Mouse (Mus musculus) midbrain, embryonic 11.5 days (tissue): ENCODE results near the gene Mfsd11. TPM values are rescaled to one million over a fixed set of nuclear protein-coding genes. Genes with fewer than 3 reads are reported as not detected.

Experiments
- ATAC-seq: fragments of 200-750 bp; cut with Nextera tagmentation; 2 replicates; pipeline ENCODE4 v1.8.0; 2017; ENCODE audit warnings: moderate TSS enrichment, moderate library complexity; ENCODE audit not compliant: low FRiP score
- DNase-seq: peaks from one replicate; pipeline ENCODE4 v3.0.0; 2015; ENCODE audit warnings: low spot score; ENCODE audit errors: missing footprints
- H3K27ac ChIP-seq: fragments of 300-500 bp; sonication (generic); 2 replicates; pipeline ENCODE4 v1.5.1; 2014; ENCODE audit warnings: low read depth, low read length
- H3K27me3 ChIP-seq: fragments of 300-500 bp; sonication (generic); 2 replicates; pipeline ENCODE4 v1.6.1; 2014; ENCODE audit warnings: mild to moderate bottlenecking, low read length, moderate library complexity, mixed read lengths; ENCODE audit not compliant: control insufficient read depth, insufficient read depth
- H3K36me3 ChIP-seq: fragments of 300-500 bp; sonication (generic); 2 replicates; pipeline ENCODE4 v1.6.1; 2014; ENCODE audit warnings: mild to moderate bottlenecking, low read length, moderate library complexity, mixed read lengths; ENCODE audit not compliant: control insufficient read depth, insufficient read depth
- H3K4me1 ChIP-seq: fragments of 300-500 bp; sonication (generic); 2 replicates; pipeline ENCODE4 v1.6.1; 2014; ENCODE audit warnings: low read length; ENCODE audit not compliant: control insufficient read depth, insufficient read depth
- H3K4me2 ChIP-seq: fragments of 300-500 bp; sonication (generic); 2 replicates; pipeline ENCODE4 v1.6.1; 2014; ENCODE audit warnings: mild to moderate bottlenecking, moderate library complexity
- H3K4me3 ChIP-seq: fragments of 300-500 bp; sonication (generic); 2 replicates; pipeline ENCODE4 v1.5.1; 2014; ENCODE audit warnings: low read depth, low read length
- H3K9ac ChIP-seq: fragments of 300-500 bp; sonication (generic); 2 replicates; pipeline ENCODE4 v1.6.1; 2014; ENCODE audit warnings: low read length
- H3K9me3 ChIP-seq: fragments of 300-500 bp; sonication (generic); 2 replicates; pipeline ENCODE4 v1.6.1; 2016; ENCODE audit warnings: low read length; ENCODE audit not compliant: control insufficient read depth
- WGBS: fragments of 180-500 bp; shearing (Covaris S2); extraction: QIAGEN DNeasy Blood & Tissue Kit; methylation state at CpG from one replicate; pipeline ENCODE4 v1.1.7; 2014; 5-methylcytosine and 5-hydroxymethylcytosine counted together
- polyA plus RNA-seq: library from polyadenylated mRNA; unstranded; fragments of >200 nt; fragmentation: Nextera tagmentation; extraction: Ambion mirVana; gene quantifications from 2 replicates; pipeline ENCODE4 v1.2.1, GENCODE M21; 2014

Gene Mfsd11
- polyA plus RNA-seq, 1 experiment from 2014 or later: 30.3 TPM

- Histone ChIP-seq H3K27ac (no peak overlapping the region), H3K4me3 (no peak overlapping the region), H3K36me3 (peaks cover 5% of the 10 kb centered on the region), H3K9me3 (no peaks in the 10 kb centered on the region), H3K4me1 (no peaks in the 10 kb centered on the region), H3K27me3 (no peaks in the 10 kb centered on the region), H3K9ac (no peak overlapping the region), H3K4me2 (no peak overlapping the region)
- no peak for ATAC-seq
- DNase-seq: no peak
- 83% methylated on average over 12 of the region's 12 CpGs for WGBS
Observed at GRCm38 (mm10) chr11:116865945-116866585, 13.8 kb downstream of the Mfsd11 start.

DNA sequence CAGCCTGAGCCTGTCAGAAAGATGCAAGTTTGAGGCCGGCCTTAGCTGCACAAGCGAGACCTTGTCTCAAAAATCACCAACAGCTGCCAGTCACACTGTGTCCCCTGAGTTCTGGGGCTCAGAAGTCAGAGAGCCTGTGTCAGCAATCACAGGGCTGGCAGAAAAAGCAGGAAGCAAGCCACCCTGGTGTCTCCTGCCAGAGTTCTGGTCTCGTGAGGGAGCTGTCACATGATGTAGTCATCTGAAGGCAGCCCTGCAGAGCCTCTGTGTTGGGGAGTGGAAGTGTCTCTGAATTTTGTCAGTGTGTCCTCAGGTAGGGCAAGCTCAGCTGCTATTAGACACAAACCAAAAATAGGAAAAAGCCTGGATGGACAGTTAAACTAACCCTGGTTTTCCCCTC is 15.9 kb downstream of the Mfsd11 start:
- Histone ChIP-seq H3K36me3 (peaks cover 8% of the 10 kb centered on the region), H3K9me3 (no peaks in the 10 kb centered on the region), H3K27me3 (no peaks in the 10 kb centered on the region), H3K4me3 (no peak overlapping the region), H3K9ac (no peak overlapping the region), H3K4me2 (no peak overlapping the region), H3K27ac (no peak overlapping the region), H3K4me1 (no peaks in the 10 kb centered on the region)
- no peak for DNase-seq
- no peak for ATAC-seq
- WGBS: 81% methylated on average over 3 of the region's 3 CpGs

DNA sequence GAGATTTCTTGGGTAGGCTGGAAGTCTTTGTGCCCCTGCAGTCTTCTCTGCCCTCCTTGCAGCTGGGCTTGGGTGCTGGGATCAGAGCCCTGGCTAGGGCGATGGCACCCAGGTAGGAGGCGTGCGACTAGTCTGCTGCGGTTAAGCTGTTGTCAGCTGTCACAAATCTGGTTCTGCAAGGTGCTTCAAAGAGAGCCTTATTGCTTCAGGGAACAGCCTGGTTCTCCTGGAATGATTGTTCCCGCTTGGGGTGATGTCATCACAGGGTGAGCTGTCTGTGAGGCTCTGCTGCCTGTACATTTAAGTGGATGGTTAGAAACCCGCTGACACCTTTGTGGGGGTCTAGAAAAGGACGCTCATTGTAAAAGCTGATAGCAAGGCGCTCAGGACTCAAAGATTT is 17.0 kb downstream of the Mfsd11 start:
- no peak overlapping the region for H3K4me3 ChIP-seq
- H3K36me3 ChIP-seq: peaks cover 8% of the 10 kb centered on the region
- no peaks in the 10 kb centered on the region for H3K4me1 ChIP-seq
- 91% methylated on average over 8 of the region's 8 CpGs for WGBS
- H3K9ac ChIP-seq: no peak overlapping the region
- no peak overlapping the region for H3K4me2 ChIP-seq
- ATAC-seq: no peak
- DNase-seq: no peak
- H3K27me3 ChIP-seq: no peaks in the 10 kb centered on the region
- H3K9me3 ChIP-seq: no peaks in the 10 kb centered on the region
- no peak overlapping the region for H3K27ac ChIP-seq

- Histone ChIP-seq H3K27me3 (no peaks in the 10 kb centered on the region), H3K36me3 (peaks cover 8% of the 10 kb centered on the region)
- WGBS: 84% methylated on average over 4 of the region's 4 CpGs
Observed at GRCm38 (mm10) chr11:116869641-116870040, 17.4 kb downstream of the Mfsd11 start.

GRCm38 (mm10) chr11:116871538-116871937 is 19.3 kb downstream of the Mfsd11 start:
- no peak overlapping the region for H3K9ac ChIP-seq
- DNase-seq: no peak
- no peak overlapping the region for H3K4me3 ChIP-seq
- 92% methylated on average over 9 of the region's 9 CpGs for WGBS
- no peak for ATAC-seq
- H3K27me3 ChIP-seq: no peaks in the 10 kb centered on the region
- H3K9me3 ChIP-seq: no peaks in the 10 kb centered on the region
- H3K36me3 ChIP-seq: peaks cover 3% of the 10 kb centered on the region; the same call in 1 of the 2 replicates
- H3K4me1 ChIP-seq: no peaks in the 10 kb centered on the region
- no peak overlapping the region for H3K27ac ChIP-seq
- no peak overlapping the region for H3K4me2 ChIP-seq

More at GRCm38 (mm10) chr11:116869641-116870040, 17.4 kb downstream of the Mfsd11 start:
- DNase-seq (no peak), ATAC-seq (no peak)
- H3K4me2 ChIP-seq: no peak overlapping the region
- H3K9me3 ChIP-seq: no peaks in the 10 kb centered on the region
- H3K9ac ChIP-seq: no peak overlapping the region
- no peak overlapping the region for H3K27ac ChIP-seq
- no peak overlapping the region for H3K4me3 ChIP-seq
- H3K4me1 ChIP-seq: no peaks in the 10 kb centered on the region

DNA sequence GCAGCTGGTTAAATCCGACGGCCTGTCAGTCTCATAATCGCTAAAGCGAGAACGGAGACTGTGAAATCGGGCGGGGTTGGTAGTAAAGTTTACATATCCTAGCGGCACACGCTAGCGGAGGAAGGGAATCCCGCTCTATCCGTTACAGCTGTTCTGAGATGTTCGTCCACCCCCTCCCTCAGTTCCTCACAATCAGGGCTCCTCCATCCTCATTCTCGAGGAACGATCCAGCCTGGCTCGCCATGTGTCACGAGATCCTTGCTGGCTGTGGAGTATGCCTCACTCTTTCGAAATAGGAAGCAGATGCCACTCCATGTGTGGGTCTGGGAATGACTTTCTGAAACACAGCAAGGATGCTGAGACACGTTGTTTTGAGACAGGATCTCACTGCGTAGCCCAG is 21.7 kb downstream of the Mfsd11 start:
- ATAC-seq (no peak), DNase-seq (no peak)
- Histone ChIP-seq H3K36me3 (peaks cover 3% of the 10 kb centered on the region; the same call in 1 of the 2 replicates), H3K9ac (no peak overlapping the region), H3K4me3 (no peak overlapping the region), H3K27me3 (no peaks in the 10 kb centered on the region), H3K9me3 (no peaks in the 10 kb centered on the region), H3K27ac (no peak overlapping the region), H3K4me2 (no peak overlapping the region), H3K4me1 (no peaks in the 10 kb centered on the region)
- 92% methylated on average over 20 of the region's 20 CpGs for WGBS

DNA sequence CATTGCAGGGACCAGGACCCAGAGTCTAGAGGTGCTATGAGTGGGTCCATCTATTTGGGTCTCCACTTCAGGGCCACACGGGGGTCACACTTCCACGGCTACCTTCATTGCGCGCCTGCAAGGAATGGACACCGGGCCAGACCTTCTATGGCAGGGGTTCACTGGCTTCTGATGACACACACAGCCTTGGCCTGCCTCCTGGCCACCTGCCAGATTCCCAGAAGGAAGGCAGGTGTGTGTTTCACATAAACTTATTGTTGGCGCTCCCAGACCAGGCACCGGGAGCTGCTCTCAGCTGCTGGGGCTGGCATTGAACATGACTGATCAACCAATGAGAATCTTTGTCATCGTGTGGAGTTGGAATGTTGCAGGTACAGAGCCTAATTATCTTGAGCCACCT is 26.2 kb downstream of the Mfsd11 start:
- no peaks in the 10 kb centered on the region for H3K9me3 ChIP-seq
- ATAC-seq (no peak), DNase-seq (no peak)
- H3K4me2 ChIP-seq: no peak overlapping the region
- WGBS: 94% methylated on average over 8 of the region's 8 CpGs
- no peak overlapping the region for H3K4me3 ChIP-seq
- H3K27ac ChIP-seq: no peak overlapping the region
- no peaks in the 10 kb centered on the region; the same call in 1 of the 2 replicates for H3K36me3 ChIP-seq
- H3K4me1 ChIP-seq: no peaks in the 10 kb centered on the region
- no peak overlapping the region for H3K9ac ChIP-seq
- H3K27me3 ChIP-seq: no peaks in the 10 kb centered on the region

DNA sequence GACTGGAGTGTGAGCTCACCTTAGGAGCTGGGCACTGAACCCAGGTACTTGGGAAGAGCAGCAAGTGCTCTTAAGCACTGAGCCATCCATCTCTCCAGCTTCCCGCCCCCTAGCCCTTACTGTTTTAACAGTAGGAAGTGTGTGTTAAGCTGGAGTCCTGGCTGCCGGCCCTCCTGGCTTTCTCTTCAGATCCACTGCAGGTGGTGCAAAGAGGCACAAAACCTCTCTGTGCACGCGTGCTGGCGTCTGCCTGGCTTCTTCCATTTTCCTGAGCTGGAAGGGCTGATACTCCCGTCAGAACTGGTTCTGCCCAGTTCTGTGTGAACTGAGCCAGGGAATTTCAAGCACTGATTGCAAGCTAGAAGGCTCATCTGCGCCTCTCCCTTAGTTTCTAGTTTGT is 28.6 kb downstream of the Mfsd11 start:
- Histone ChIP-seq H3K9ac (no peak overlapping the region), H3K4me3 (no peak overlapping the region), H3K9me3 (no peaks in the 10 kb centered on the region), H3K27ac (no peak overlapping the region), H3K36me3 (no peaks in the 10 kb centered on the region), H3K27me3 (no peaks in the 10 kb centered on the region), H3K4me1 (peaks cover 4% of the 10 kb centered on the region; the same call in 1 of the 2 replicates), H3K4me2 (no peak overlapping the region)
- DNase-seq (no peak), ATAC-seq (no peak)
- 71% methylated on average over 7 of the region's 7 CpGs for WGBS

DNA sequence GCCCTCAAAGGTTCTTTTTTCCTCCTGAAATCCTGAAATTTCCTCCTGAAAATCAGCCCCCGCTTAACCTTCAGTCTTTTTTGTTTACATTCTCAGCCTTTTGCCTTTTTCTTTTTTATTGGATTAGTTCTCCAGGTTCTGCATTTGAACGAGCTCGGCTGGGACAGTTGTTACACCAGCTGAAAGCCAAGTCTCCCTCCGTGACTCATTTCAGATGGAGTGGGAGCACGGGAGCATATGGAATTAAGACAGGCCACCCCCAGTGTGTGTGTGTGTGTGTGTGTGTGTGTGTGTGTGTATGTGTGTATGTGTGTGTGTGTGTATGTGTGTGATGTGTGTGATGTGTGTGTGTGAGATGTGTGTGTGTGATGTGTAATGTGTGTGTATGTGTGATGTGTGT is 29.2 kb downstream of the Mfsd11 start:
- Histone ChIP-seq H3K4me3 (no peak overlapping the region), H3K4me1 (peaks cover 4% of the 10 kb centered on the region; the same call in 1 of the 2 replicates), H3K4me2 (no peak overlapping the region), H3K36me3 (no peaks in the 10 kb centered on the region), H3K27me3 (no peaks in the 10 kb centered on the region; the same call in 1 of the 2 replicates), H3K9me3 (no peaks in the 10 kb centered on the region), H3K9ac (no peak overlapping the region), H3K27ac (no peak overlapping the region)
- DNase-seq (no peak), ATAC-seq (no peak)
- WGBS: 62% methylated on average over 5 of the region's 5 CpGs
